Mouse (Mus musculus) thymus, postnatal 4 days (tissue): ENCODE data around the gene Kat8.
A peak's percentile ranks its signal among the peaks of the same experiment; 100 is the strongest.
"Not testable (repeated sequence)": the region's sequence is repeated elsewhere in the genome, so short reads cannot be mapped to it uniquely, and the experiment has no call there.

Experiments used
- DNase-seq: peaks from one replicate; pipeline ENCODE4 v3.0.0; 2021

The Kat8 gene

DNA sequence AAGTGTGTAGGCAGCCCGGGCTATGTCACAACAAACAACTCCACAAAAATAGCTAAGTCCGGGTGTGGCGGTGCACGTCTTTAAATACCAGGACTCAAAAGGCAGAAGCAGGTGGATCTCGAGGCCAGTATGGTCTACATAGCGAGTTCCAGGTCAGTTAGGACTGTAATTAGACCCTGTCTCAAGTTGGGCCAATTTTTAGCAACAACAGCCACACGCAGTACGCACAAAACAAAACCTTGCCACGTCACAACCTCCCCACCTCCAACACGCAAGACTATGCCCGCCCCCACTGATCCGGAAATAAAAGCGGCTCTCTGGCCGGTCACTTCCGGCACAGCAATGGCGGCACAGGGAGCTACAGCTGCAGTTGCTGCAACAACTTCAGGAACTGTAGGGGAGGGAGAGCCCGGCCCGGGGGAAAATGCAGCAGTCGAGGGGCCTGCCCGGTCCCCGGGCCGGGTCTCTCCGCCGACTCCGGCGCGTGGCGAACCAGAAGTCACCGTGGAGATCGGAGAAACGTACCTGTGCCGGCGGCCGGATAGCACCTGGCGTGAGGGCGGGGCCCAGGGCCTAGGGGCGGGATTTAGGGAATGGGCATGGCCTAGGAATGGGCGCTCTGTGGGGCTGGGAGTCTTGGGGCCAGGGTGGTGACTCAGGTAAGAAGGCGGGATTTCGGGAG, at the start of gene Kat8:
Gene Kat8 (plus strand): TSS at position 327 of the 682 bp plus-strand sequence.
- peak; percentile 85 for DNase-seq

- no peak for DNase-seq
Measured at GRCm38 (mm10) chr7:127866434-127866833, 45.9 kb upstream of the Kat8 start.

- DNase-seq: no peak
Measured at GRCm38 (mm10) chr7:127867641-127868040, 44.7 kb upstream of the Kat8 start.

- no peak for DNase-seq
Measured at GRCm38 (mm10) chr7:127869149-127869810, 43.0 kb upstream of the Kat8 start.

DNA sequence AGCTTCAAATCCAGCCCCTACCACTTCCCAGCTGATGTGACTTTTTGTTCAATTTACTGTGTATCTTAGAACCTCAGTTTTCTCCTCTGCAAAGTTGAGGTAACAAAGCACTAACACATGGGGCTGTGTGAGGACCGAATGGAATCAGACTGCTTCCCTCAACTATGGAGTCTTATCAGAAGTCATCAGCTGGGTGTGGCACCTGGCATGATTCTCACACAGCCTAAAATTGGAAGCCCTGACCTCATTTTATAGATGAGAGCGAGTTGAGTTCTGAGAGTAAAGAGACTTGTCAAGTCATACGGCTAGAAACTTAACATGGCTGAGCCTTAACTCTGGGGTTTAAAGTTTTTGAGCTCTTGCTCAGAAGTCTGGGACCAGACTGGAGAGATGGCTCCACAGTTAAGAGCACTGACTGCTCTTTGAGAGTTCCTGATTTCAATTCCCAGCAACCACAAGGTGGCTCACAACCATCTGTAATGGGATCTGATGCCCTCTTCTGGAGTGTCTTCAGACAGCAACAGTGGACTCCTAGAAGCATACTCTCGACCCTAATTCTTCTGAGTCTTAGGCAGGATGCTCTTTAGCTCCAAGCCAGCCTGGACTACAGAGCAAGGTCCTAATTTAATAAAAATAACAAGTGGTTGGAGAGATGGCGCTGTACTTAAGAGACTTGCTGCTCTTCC, 42.0 kb upstream of the Kat8 start:
- DNase-seq: no peak

DNA sequence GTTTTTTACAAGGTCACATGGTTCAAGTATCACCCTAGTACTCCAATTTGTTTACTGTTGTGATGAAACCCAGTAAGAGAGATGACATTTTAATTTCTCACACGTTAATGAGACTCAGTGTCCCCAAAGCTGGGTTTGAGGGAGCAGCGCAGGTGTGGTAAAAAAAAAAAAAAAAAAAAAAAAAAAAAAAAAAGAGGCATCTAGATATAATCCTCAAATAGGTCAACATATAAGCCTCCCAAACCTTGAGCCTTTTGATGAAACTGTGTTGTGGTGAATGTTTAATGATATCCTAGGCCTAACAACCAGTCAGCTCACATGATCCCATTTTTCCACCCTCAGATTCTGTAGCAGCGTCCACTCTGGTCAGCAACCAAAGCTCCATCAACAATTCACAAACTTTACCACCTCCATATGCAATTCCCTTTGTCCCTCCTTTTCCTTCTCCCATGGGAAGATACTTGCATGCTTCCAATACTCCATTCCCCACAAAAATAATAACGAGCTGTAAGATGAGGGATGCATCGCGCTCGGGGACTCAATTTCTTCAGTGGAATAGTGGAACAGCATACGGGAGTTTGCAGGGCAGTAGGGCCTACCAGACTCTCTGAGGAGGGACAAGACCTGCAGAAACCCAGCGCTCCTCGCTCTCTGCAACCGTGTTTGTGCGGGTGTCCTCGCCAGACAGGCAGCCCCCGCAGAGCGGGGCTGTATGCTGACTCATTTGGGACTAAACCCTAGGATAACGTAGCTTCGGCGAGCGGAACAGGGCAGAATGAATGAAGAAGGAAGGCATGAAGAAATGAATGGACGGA, 37.3 kb upstream of the Kat8 start:
- DNase-seq: no peak

GRCm38 (mm10) chr7:127875627-127876001, 36.7 kb upstream of the Kat8 start:
- DNase-seq: peak; percentile 92

GRCm38 (mm10) chr7:127876041-127876466, 36.3 kb upstream of the Kat8 start, which contains the start of gene Zfp646:
Zfp646 (plus strand) TSS chr7:127876221.
- DNase-seq: peak; percentile 82

GRCm38 (mm10) chr7:127876467-127877348, 35.6 kb upstream of the Kat8 start, which contains the start of gene Zfp668:
Zfp668 (minus strand) TSS chr7:127876828.
- DNase-seq: peak; percentile 90

- DNase-seq: no peak
Measured at GRCm38 (mm10) chr7:127879301-127879700, 33.0 kb upstream of the Kat8 start.

DNA sequence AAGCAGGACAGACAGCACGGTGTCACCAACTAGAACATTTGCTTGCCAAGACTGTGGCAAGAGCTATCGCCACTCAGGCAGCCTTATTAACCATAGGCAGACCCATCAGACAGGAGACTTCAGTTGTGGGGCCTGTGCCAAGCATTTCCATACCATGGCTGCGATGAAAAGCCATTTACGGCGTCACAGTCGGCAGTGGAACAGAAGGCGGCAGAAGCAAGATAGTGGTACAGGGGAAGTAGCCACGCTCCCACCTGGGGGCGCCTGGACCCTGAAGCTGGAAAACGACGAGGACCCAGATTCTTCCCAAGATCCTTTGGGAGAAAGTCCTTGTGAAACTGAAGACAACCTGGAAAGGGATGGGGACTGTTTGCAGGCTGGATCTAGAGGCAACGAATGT, 31.9 kb upstream of the Kat8 start:
- no peak for DNase-seq

GRCm38 (mm10) chr7:127885951-127886350, 26.4 kb upstream of the Kat8 start:
- no peak for DNase-seq

DNA sequence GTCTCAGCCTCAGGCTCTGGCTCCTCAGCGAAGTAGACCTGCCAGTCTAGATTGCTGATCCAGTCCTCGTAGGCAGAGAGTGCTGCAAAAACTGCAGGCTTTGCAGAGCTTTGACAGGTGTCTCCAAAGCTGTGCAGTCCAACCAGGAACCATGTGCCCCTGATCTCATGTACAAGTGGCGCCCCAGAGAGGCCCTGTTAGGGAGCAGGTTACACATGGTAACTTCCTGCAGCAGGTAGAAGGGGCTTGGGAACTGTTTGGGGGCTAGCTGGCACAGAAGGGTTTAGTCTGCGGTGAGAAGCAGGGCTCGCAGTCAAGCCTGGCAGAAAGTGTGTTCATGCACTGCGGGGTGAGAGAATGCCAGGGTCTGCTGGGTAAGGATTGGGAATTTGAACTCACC, 25.8 kb upstream of the Kat8 start:
- no peak for DNase-seq

- DNase-seq: no peak
Measured at GRCm38 (mm10) chr7:127887191-127887590, 25.1 kb upstream of the Kat8 start.

- DNase-seq: no peak
Measured at GRCm38 (mm10) chr7:127887781-127888180, 24.5 kb upstream of the Kat8 start.

DNA sequence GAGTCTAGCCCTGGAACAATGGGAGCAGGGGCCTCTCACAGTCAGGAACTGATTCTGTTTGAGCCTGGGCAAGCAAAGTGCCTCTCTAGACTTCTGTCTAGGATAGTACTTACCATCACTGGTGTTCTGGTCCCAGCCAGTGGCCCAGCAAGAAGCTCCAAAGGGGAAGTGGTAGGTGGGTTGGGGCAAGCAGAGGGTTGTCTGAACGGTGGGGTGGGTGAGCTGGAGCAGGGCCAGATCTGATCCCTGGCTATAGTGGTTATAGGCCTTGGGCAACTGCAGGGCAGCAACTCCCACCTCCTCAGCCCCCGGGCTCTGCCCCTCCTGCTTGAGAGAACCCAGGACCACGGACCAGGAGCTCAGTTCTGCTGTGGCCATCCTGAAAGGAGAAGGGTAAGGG, 23.5 kb upstream of the Kat8 start:
- no peak for DNase-seq

DNA sequence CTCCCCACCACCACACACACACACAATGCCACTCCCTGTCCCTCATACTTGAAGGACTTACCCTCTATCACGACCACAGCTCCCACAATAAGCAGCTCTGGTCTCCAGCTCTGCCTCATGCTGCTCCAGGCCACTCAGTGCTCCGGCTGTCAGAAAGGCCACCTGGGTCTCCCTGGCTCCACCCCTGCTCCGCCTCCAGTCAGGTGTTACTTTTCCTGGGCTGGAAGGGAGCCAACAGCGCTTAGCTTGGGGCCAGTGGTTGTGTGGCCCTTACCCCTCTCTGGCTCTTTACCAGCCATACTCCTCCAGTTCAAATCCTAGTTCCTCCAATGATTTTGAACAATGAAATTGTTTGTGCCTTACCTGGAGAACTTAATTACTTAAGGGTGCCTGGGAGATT, 21.5 kb upstream of the Kat8 start, which contains the start of gene Prss53:
Gene Prss53 (minus strand): TSS at position 173 of the 400 bp plus-strand sequence.
- DNase-seq: no peak

DNA sequence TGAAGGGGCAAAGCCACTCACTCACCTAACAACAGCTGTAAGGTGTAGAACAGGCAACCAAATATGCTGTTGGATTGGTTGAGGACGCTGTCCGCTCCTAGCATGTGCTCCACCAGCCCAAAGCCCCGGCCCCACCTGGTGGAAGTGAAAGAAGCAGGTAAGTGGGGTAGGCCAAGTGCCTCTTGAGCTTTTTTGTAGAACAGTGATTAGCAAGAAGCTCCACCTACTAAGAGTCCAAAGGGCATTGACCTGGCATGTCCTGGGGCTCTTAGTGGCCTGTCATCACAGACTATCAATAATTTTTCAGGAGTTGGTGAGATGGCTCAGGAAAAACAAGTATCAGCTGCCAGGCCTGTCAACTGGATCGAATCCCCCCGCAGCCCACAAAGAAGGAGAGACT, 17.8 kb upstream of the Kat8 start:
- no peak for DNase-seq

GRCm38 (mm10) chr7:127895442-127895841, 16.9 kb upstream of the Kat8 start, which contains the start of the genes Gm21974 and Vkorc1:
Gm21974 (minus strand) TSS chr7:127895454.
Vkorc1 (minus strand) TSS chr7:127895617.
- peak; percentile 91 for DNase-seq

DNA sequence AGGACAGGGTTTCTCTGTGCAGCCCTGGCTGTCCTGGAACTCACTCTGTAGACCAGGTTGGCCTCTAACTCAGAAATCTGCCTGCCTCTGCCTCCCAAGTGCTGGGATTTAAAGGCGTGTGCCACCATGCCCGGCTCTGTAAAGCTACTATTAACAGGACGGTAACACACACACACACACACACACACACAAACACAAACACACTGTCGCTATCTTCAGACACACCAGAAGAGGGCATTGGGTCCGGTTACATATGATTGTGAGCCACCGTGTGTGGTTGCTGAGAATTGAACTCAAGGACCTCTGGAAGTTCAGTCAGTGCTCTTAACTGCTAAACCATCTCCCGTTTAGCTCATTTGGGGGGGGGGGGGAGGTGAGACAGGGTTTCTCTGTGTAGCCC, 16.4 kb upstream of the Kat8 start:
- not testable (repeated sequence) for DNase-seq

DNA sequence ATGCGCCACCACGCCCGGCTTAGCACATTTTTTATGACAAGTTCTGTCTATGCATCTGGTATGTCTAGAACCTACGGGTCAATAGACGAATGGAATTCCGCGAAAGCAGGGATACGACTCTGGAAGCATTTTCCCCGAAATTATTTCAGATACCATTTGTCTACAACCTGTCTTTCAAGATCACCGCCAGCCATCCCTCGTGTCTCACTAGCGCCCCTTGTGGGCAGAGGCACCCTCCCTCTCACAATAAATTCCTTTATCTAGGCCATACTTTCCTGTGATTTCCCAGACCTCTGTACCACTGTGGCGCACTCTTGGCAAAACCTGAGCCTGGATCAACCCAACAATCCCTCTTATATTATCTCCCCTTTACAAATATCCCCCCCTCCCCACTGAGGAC, 15.9 kb upstream of the Kat8 start:
- peak; percentile 90 for DNase-seq

GRCm38 (mm10) chr7:127897542-127897941, 14.8 kb upstream of the Kat8 start:
- no peak for DNase-seq
